Mouse (Mus musculus): ENCODE results near the gene Uqcrq. TPM values are rescaled to one million over a fixed set of nuclear protein-coding genes. Genes with fewer than 3 reads are reported as not detected.

Gene Uqcrq
- polyA plus RNA-seq, 1 experiment from 2014 or later, result 642 TPM

GRCm38 (mm10) chr11:53425711-53426255 is 4.8 kb downstream of the Uqcrq start:
- Histone ChIP-seq H3K4me1 (replicated peaks) (peaks cover 11% of the 10 kb centered on the region), H3K27me3 (ENCODE audit: insufficient read depth, poor library complexity, severe bottlenecking) (no peaks in the 10 kb centered on the region), H3K9me3 (no peaks in the 10 kb centered on the region), H3K36me3 (peaks cover 38% of the 10 kb centered on the region), H3K27ac (no peak overlapping the region), H3K4me3 (no peak overlapping the region)
- 91% methylated on average over 6 of the region's 6 CpGs for WGBS
- no peak for DNase-seq (ENCODE audit: low spot score)

- Histone ChIP-seq H3K9me3 (no peaks in the 10 kb centered on the region), H3K36me3 (peaks cover 41% of the 10 kb centered on the region), H3K4me1 (replicated peaks) (peaks cover 11% of the 10 kb centered on the region), H3K27me3 (ENCODE audit: insufficient read depth, poor library complexity, severe bottlenecking) (no peaks in the 10 kb centered on the region), H3K4me3 (no peak overlapping the region), H3K27ac (no peak overlapping the region)
- WGBS, result 84% methylated on average over 3 of the region's 3 CpGs
- DNase-seq (ENCODE audit: low spot score), result no peak
Measured at GRCm38 (mm10) chr11:53425251-53425650, 5.4 kb downstream of the Uqcrq start.

GRCm38 (mm10) chr11:53424826-53425225 is 5.8 kb downstream of the Uqcrq start:
- H3K4me3 ChIP-seq, result no peak overlapping the region
- H3K9me3 ChIP-seq, result no peaks in the 10 kb centered on the region
- no peaks in the 10 kb centered on the region for H3K27me3 ChIP-seq (ENCODE audit: insufficient read depth, poor library complexity, severe bottlenecking)
- H3K4me1 ChIP-seq (replicated peaks), result peaks cover 8% of the 10 kb centered on the region
- H3K27ac ChIP-seq, result no peak overlapping the region
- peaks cover 45% of the 10 kb centered on the region for H3K36me3 ChIP-seq
- 83% methylated on average over 2 of the region's 2 CpGs for WGBS
- DNase-seq (ENCODE audit: low spot score), result no peak

GRCm38 (mm10) chr11:53423036-53423435 is 7.6 kb downstream of the Uqcrq start, which contains the start of gene Leap2:
Gene Leap2, minus strand, starts transcription at chr11:53423170.
- Histone ChIP-seq H3K4me1 (replicated peaks) (no peaks in the 10 kb centered on the region), H3K36me3 (peaks cover 50% of the 10 kb centered on the region), H3K4me3 (no peak within 1 kb of the TSS), H3K27me3 (ENCODE audit: insufficient read depth, poor library complexity, severe bottlenecking) (no peaks in the 10 kb centered on the region), H3K27ac (no peak within 1 kb of the TSS), H3K9me3 (no peaks in the 10 kb centered on the region)
- 89% methylated on average over 4 of the region's 4 CpGs for WGBS
- no peak for DNase-seq (ENCODE audit: low spot score)

GRCm38 (mm10) chr11:53418048-53418447 is 12.6 kb downstream of the Uqcrq start:
- Histone ChIP-seq H3K4me1 (replicated peaks) (no peaks in the 10 kb centered on the region), H3K4me3 (no peak overlapping the region), H3K36me3 (peaks cover 91% of the 10 kb centered on the region), H3K27me3 (ENCODE audit: insufficient read depth, poor library complexity, severe bottlenecking) (no peaks in the 10 kb centered on the region), H3K27ac (no peak overlapping the region), H3K9me3 (no peaks in the 10 kb centered on the region)
- no peak for DNase-seq (ENCODE audit: low spot score)

- peaks cover 99% of the 10 kb centered on the region for H3K36me3 ChIP-seq
- no peak for DNase-seq (ENCODE audit: low spot score)
- H3K27ac ChIP-seq, result no peak overlapping the region
- H3K4me3 ChIP-seq, result no peak overlapping the region
- 96% methylated on average over 4 of the region's 4 CpGs for WGBS
- no peaks in the 10 kb centered on the region for H3K9me3 ChIP-seq
- no peaks in the 10 kb centered on the region for H3K27me3 ChIP-seq (ENCODE audit: insufficient read depth, poor library complexity, severe bottlenecking)
- H3K4me1 ChIP-seq (replicated peaks), result no peaks in the 10 kb centered on the region
Measured at GRCm38 (mm10) chr11:53413871-53414270, 16.8 kb downstream of the Uqcrq start.

GRCm38 (mm10) chr11:53411738-53412137 is 18.9 kb downstream of the Uqcrq start:
- Histone ChIP-seq H3K27ac (no peak overlapping the region), H3K36me3 (peaks cover 99% of the 10 kb centered on the region), H3K9me3 (no peaks in the 10 kb centered on the region), H3K4me3 (no peak overlapping the region), H3K4me1 (replicated peaks) (no peaks in the 10 kb centered on the region), H3K27me3 (ENCODE audit: insufficient read depth, poor library complexity, severe bottlenecking) (no peaks in the 10 kb centered on the region)
- no peak for DNase-seq (ENCODE audit: low spot score)

- H3K27ac ChIP-seq, result no peak overlapping the region
- peaks cover 97% of the 10 kb centered on the region for H3K36me3 ChIP-seq
- DNase-seq (ENCODE audit: low spot score), result no peak
- WGBS, result 77% methylated on average over 1 of the region's 1 CpGs
- no peak overlapping the region for H3K4me3 ChIP-seq
- H3K9me3 ChIP-seq, result no peaks in the 10 kb centered on the region
- H3K27me3 ChIP-seq (ENCODE audit: insufficient read depth, poor library complexity, severe bottlenecking), result no peaks in the 10 kb centered on the region
- H3K4me1 ChIP-seq (replicated peaks), result no peaks in the 10 kb centered on the region
Measured at GRCm38 (mm10) chr11:53403638-53404037, 27.0 kb downstream of the Uqcrq start.

- Histone ChIP-seq H3K9me3 (no peaks in the 10 kb centered on the region), H3K36me3 (peaks cover 89% of the 10 kb centered on the region), H3K27me3 (ENCODE audit: insufficient read depth, poor library complexity, severe bottlenecking) (no peaks in the 10 kb centered on the region), H3K4me1 (replicated peaks) (no peaks in the 10 kb centered on the region), H3K4me3 (no peak overlapping the region), H3K27ac (no peak overlapping the region)
- WGBS, result 96% methylated on average over 1 of the region's 1 CpGs
- no peak for DNase-seq (ENCODE audit: low spot score)
Measured at GRCm38 (mm10) chr11:53393856-53394255, 36.8 kb downstream of the Uqcrq start.

- no peak for DNase-seq (ENCODE audit: low spot score)
- WGBS, result 98% methylated on average over 2 of the region's 2 CpGs
- Histone ChIP-seq H3K27ac (no peak overlapping the region), H3K9me3 (no peaks in the 10 kb centered on the region), H3K36me3 (peaks cover 83% of the 10 kb centered on the region), H3K27me3 (ENCODE audit: insufficient read depth, poor library complexity, severe bottlenecking) (no peaks in the 10 kb centered on the region), H3K4me3 (no peak overlapping the region), H3K4me1 (replicated peaks) (no peaks in the 10 kb centered on the region)
Measured at GRCm38 (mm10) chr11:53383758-53384428, 46.7 kb downstream of the Uqcrq start.

- DNase-seq (ENCODE audit: low spot score), result no peak
- Histone ChIP-seq H3K27ac (no peak overlapping the region), H3K27me3 (ENCODE audit: insufficient read depth, poor library complexity, severe bottlenecking) (no peaks in the 10 kb centered on the region), H3K4me3 (no peak overlapping the region), H3K9me3 (no peaks in the 10 kb centered on the region), H3K36me3 (peaks cover 81% of the 10 kb centered on the region), H3K4me1 (replicated peaks) (no peaks in the 10 kb centered on the region)
- WGBS, result 92% methylated on average over 1 of the region's 1 CpGs
Measured at GRCm38 (mm10) chr11:53378918-53379317, 51.7 kb downstream of the Uqcrq start.

Measured in hindbrain, embryonic 10.5 days (tissue).